Mouse (Mus musculus) C2C12 (cell line): ENCODE results near the gene Arl14. TPM values are rescaled to one million over a fixed set of nuclear protein-coding genes. Genes with fewer than 3 reads are reported as not detected.

ENCODE experiments used
- H3K27me3 ChIP-seq: one replicate; pipeline ENCODE4 v1.6.1; 2011; ENCODE audit not compliant: control insufficient read depth, insufficient read depth, insufficient read length
- H3K36me3 ChIP-seq: one replicate; pipeline ENCODE4 v1.6.1; 2011; ENCODE audit not compliant: control insufficient read depth, insufficient read depth
- H3K4me3 ChIP-seq: one replicate; pipeline ENCODE4 v1.5.1; 2011; ENCODE audit warnings: mild to moderate bottlenecking, control low read depth; ENCODE audit not compliant: poor library complexity, insufficient read depth, severe bottlenecking
- H3K79me2 ChIP-seq: one replicate; pipeline ENCODE4 v1.6.1; 2011; ENCODE audit not compliant: control insufficient read depth, insufficient read depth
- H3K79me3 ChIP-seq: one replicate; pipeline ENCODE4 v1.6.1; 2011; ENCODE audit warnings: low read depth, control low read depth
- H3ac ChIP-seq: one replicate; pipeline ENCODE3; 2011; ENCODE audit warnings: low read depth; ENCODE audit not compliant: control insufficient read depth, insufficient read length
- CEBPB ChIP-seq: IDR thresholded peaks from one replicate; pipeline ENCODE4 v1.6.1; 2011; ENCODE audit warnings: low read depth, mild to moderate bottlenecking, control low read depth, moderate library complexity
- CTCF ChIP-seq: IDR thresholded peaks from one replicate; pipeline ENCODE4 v1.5.1; 2011; ENCODE audit not compliant: control insufficient read depth, insufficient read depth, insufficient read length
- FOSL1 ChIP-seq: IDR thresholded peaks from one replicate; pipeline ENCODE4 v1.8.0; 2011; ENCODE audit warnings: mild to moderate bottlenecking, low read length; ENCODE audit not compliant: poor library complexity, insufficient read depth, severe bottlenecking
- MAX ChIP-seq: IDR thresholded peaks from one replicate; pipeline ENCODE4 v1.6.1; 2011; ENCODE audit warnings: mild to moderate bottlenecking, control low read depth
- MYOD1 ChIP-seq: IDR thresholded peaks from one replicate; pipeline ENCODE4 v1.6.1; 2011; ENCODE audit warnings: low read depth; ENCODE audit not compliant: control insufficient read depth, insufficient read length
- MYOG ChIP-seq: IDR thresholded peaks from one replicate; pipeline ENCODE4 v1.6.1; 2011; ENCODE audit not compliant: control insufficient read depth, insufficient read length; ENCODE audit errors: extremely low read depth
- USF1 ChIP-seq: IDR thresholded peaks from one replicate; pipeline ENCODE4 v1.6.1; 2011; ENCODE audit warnings: low read depth, mild to moderate bottlenecking, control low read depth, moderate library complexity
- long read RNA-seq, 2 experiments: library from polyadenylated mRNA; unstranded; transcript quantifications; one replicate each; pipeline ENCODE4 v2.0.0; 2019 to 2020
- polyA plus RNA-seq: library from polyadenylated mRNA; unstranded; fragments of >200 nt; fragmentation: generic; extraction: Trizol; gene quantifications from one replicate; pipeline ENCODE4 v1.2.1, GENCODE M21; 2012; ENCODE audit warnings: missing spikeins

Arl14 gene
- not detected for polyA plus RNA-seq
- long read RNA-seq, experiment 1 = 0 reads
- long read RNA-seq, experiment 2 = 0 reads

DNA sequence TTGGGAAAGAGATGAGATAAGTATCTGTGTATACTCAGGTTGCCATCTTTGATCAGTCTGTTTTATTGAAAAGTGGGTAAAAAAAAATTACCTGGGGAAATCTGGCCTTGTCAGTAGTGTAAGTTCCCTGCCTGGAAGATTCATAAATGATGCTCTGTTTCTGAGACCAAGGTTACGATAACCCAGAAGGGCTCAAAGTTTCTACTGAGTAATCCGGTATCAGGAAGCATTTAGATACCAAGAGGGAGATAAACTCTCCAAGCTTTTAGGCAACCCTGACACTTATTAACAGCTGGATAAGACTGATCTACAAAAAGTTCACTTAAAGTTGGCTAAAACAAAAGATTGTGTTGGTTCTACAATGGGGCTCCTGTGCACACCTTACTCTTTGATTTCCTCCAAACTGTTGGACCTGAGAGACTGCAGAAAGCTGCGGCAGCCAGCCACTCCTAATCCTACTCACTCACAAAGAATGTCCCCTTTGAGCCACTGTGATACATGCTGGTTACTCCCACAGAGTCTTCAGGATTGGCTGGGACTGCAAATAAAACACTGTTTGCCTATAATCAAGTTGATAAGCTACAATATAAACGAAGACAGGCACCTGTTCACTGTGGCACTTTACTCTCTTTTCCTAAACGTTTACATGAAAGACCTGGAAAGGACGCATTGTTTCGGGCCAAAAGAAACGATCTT lies at the start of gene Arl14:
Arl14 (plus strand) TSS at position 614 of the 696 bp plus-strand sequence.
- H3ac ChIP-seq = no peak within 1 kb of the TSS
- no peak within 1 kb of the TSS for H3K4me3 ChIP-seq
- no peak for TF ChIP-seq CTCF
- no peaks in the 10 kb centered on the region for H3K79me3 ChIP-seq
- H3K79me2 ChIP-seq = no peaks in the 10 kb centered on the region
- no peaks in the 10 kb centered on the region for H3K36me3 ChIP-seq
- H3K27me3 ChIP-seq = no peaks in the 10 kb centered on the region

DNA sequence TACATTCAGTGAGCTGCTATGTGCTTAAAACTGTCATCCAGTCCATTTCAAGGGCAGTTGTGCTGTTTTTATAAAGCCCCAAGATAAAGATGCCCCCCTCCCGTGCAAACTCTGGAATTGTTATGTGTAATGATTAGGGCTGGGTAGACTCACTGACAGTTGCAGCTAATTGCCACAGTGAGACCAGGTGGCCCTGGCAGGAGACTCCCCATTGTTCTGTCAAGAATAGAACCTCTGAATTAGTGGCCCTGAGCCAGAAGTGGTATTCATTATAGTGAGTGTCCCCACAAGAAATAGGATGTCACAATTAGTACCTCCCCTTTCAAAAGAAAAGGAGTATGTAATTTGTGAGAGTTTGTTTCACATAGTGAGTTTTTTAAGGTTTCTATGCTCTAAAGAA lies 47.0 kb upstream of the Arl14 start:
- no peaks in the 10 kb centered on the region for H3K36me3 ChIP-seq
- no peaks in the 10 kb centered on the region for H3K27me3 ChIP-seq
- no peaks in the 10 kb centered on the region for H3K79me2 ChIP-seq
- TF ChIP-seq MAX (no peak), FOSL1 (no peak), CTCF (no peak), MYOG (no peak), MYOD1 (no peak), CEBPB (no peak), USF1 (no peak)
- no peaks in the 10 kb centered on the region for H3K79me3 ChIP-seq
- H3ac ChIP-seq = no peak overlapping the region
- no peak overlapping the region for H3K4me3 ChIP-seq

DNA sequence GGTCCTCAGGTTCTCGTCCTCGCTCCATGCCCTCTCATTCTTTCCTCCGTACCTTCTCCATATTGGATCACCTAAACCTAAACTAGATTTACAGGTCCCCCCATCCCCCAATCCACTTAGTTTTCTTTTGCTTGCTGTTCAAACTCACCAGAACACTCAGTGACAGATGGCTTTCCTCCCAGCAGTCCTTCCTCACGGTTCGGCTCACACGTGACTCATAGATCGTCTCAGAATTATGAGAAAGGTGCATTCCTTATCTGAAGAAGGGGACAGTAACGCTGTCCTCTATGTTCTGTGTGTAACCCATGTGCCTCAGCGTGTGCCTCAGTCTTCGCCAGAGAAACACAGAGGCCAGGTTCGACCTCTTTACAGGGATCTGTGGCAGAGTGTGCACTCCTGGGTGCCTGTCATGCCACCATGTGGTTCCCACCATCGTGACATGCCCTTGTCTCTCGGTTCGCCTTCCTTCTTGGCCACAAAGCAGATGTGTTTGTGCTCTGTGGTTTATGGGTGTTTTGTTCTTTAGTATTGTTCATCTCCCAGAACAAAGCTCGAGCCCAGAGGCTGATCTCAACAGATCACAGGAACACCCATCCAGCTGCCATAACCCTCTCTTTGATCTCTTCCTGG lies 44.9 kb upstream of the Arl14 start:
- H3K79me3 ChIP-seq = no peaks in the 10 kb centered on the region
- H3K27me3 ChIP-seq = no peaks in the 10 kb centered on the region
- TF ChIP-seq CEBPB = no peak
- TF ChIP-seq FOSL1 = no peak
- no peak for TF ChIP-seq CTCF
- TF ChIP-seq MYOG = no peak
- no peak for TF ChIP-seq MAX
- no peak for TF ChIP-seq USF1
- TF ChIP-seq MYOD1 = no peak
- no peak overlapping the region for H3K4me3 ChIP-seq
- no peaks in the 10 kb centered on the region for H3K36me3 ChIP-seq
- no peaks in the 10 kb centered on the region for H3K79me2 ChIP-seq
- no peak overlapping the region for H3ac ChIP-seq

DNA sequence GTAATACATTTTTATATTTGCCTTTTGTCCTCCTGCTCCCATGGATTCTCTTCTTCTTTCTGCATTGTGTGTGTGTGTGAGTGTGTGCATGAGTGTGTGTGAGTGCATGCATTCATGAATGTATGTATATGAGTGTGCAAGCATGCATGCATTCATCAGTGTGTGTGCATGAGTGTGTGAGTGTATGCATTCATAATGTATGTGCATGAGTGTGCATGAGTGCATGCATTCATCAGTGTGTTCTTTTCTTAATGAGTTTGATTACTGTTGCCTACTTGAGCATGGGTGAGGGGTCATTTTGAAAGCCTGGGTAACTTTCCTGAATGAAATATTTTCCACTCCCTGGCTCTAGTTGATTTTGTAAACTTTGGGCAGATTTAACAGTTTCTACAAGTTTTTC lies 44.3 kb upstream of the Arl14 start:
- Histone ChIP-seq H3K79me3 (no peaks in the 10 kb centered on the region), H3K36me3 (no peaks in the 10 kb centered on the region), H3K4me3 (no peak overlapping the region), H3K79me2 (no peaks in the 10 kb centered on the region), H3K27me3 (no peaks in the 10 kb centered on the region), H3ac (no peak overlapping the region)
- TF ChIP-seq FOSL1 (no peak), USF1 (no peak), MYOG (no peak), MYOD1 (no peak)

DNA sequence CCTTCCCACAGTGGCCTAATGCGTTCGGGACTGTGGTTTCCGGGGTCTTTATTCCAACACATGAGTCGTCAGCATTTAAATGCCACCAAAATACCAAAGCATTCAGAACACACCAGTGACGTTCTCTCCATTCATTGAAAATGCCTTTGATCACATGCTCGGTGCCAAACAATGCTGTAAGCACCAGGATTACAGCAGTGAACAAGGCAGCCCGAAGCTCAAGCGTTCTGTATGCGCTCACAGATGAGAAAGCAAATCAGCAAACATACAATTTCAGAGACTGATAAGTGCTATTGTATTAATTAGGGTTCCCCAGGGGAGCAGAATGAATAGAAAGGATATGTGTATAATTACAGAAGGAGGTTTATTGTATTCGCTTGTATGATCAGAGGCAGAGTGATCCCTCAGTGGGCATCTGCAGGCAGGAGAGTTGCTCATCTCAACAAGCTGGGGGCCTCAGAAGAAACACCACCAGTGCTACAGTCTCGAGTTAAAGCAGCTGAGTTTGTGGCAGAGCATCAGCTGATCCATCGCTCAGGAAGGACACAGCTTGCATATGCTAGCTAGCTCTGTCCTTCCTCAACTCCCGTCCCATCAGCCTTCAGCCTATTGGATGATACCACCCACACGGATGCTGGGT lies 43.7 kb upstream of the Arl14 start:
- Histone ChIP-seq H3K4me3 (no peak overlapping the region), H3ac (no peak overlapping the region), H3K79me3 (no peaks in the 10 kb centered on the region), H3K27me3 (no peaks in the 10 kb centered on the region), H3K79me2 (no peaks in the 10 kb centered on the region), H3K36me3 (no peaks in the 10 kb centered on the region)
- TF ChIP-seq CTCF (no peak), MYOG (no peak), USF1 (no peak), CEBPB (no peak), MAX (no peak), MYOD1 (no peak), FOSL1 (no peak)

DNA sequence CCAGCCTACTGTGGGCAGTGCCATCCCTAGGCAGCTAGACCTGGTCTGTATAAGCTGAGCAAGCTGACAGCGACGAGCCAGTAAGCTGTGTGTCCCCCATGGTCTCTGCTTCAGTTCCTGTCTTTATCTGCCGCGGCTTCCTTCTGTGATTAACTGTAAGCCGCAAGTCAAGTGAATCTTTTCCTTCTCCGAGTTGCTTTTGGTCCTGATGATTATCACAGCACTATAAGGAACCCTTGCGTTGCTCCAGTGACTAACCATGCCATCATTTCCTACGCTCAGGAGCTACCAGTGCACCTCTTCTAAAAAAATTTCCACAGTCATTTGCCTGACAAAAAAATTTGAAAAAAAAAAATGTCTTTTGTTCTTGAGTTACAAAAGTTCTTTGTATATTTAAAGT lies 40.7 kb upstream of the Arl14 start:
- H3ac ChIP-seq = no peak overlapping the region
- no peaks in the 10 kb centered on the region for H3K27me3 ChIP-seq
- H3K4me3 ChIP-seq = no peak overlapping the region
- TF ChIP-seq MYOG (no peak), USF1 (no peak), MYOD1 (no peak), CTCF (no peak), FOSL1 (no peak), MAX (no peak), CEBPB (no peak)
- H3K79me3 ChIP-seq = no peaks in the 10 kb centered on the region
- no peaks in the 10 kb centered on the region for H3K79me2 ChIP-seq
- no peaks in the 10 kb centered on the region for H3K36me3 ChIP-seq
